Mouse (Mus musculus) heart, embryonic 15.5 days (tissue): ENCODE measurements around the gene Xpnpep2. TPM values are rescaled to one million over a fixed set of nuclear protein-coding genes. Genes with fewer than 3 reads are reported as not detected.

Source experiments
- ATAC-seq: fragments of 200-750 bp; cut with Nextera tagmentation; replicated peaks from 2 replicates; pipeline ENCODE4 v1.8.0; 2017; ENCODE audit warnings: low read depth, moderate TSS enrichment; ENCODE audit not compliant: insufficient number of reproducible peaks, insufficient read depth, low FRiP score
- H3K27ac ChIP-seq: fragments of 300-500 bp; sonication (generic); 2 replicates; pipeline ENCODE4 v1.5.1; 2015; ENCODE audit warnings: mild to moderate bottlenecking, inconsistent platforms
- H3K27me3 ChIP-seq: fragments of 300-500 bp; sonication (generic); 2 replicates; pipeline ENCODE4 v1.6.1; 2015; ENCODE audit warnings: inconsistent platforms
- H3K36me3 ChIP-seq: fragments of 300-500 bp; sonication (generic); 2 replicates; pipeline ENCODE4 v1.6.1; 2015; ENCODE audit warnings: mild to moderate bottlenecking, inconsistent platforms
- H3K4me1 ChIP-seq: fragments of 300-500 bp; sonication (generic); replicated peaks from 2 replicates; pipeline ENCODE4 v1.6.1; 2015; ENCODE audit warnings: inconsistent platforms
- H3K4me2 ChIP-seq: fragments of 300-500 bp; sonication (generic); 2 replicates; pipeline ENCODE4 v1.6.1; 2015; ENCODE audit warnings: inconsistent platforms, mild to moderate bottlenecking, moderate library complexity
- H3K4me3 ChIP-seq: fragments of 300-500 bp; sonication (generic); 2 replicates; pipeline ENCODE4 v1.5.1; 2015; ENCODE audit warnings: mild to moderate bottlenecking, inconsistent platforms
- H3K9ac ChIP-seq: fragments of 300-500 bp; sonication (generic); 2 replicates; pipeline ENCODE4 v1.6.1; 2015; ENCODE audit warnings: mild to moderate bottlenecking, inconsistent platforms
- H3K9me3 ChIP-seq: fragments of 300-500 bp; sonication (generic); replicated peaks from 2 replicates; pipeline ENCODE4 v1.6.1; 2016; ENCODE audit warnings: inconsistent platforms
- WGBS: fragments of 180-500 bp; shearing (Covaris S2); methylation state at CpG from one replicate; pipeline ENCODE4 v1.1.7; 2015; ENCODE audit warnings: mixed read lengths; 5-methylcytosine and 5-hydroxymethylcytosine counted together
- polyA plus RNA-seq: library from polyadenylated mRNA; unstranded; fragments of >200 nt; fragmentation: Nextera tagmentation; extraction: Ambion mirVana; gene quantifications from 2 replicates; pipeline ENCODE4 v1.2.1, GENCODE M21; 2015

Gene Xpnpep2
- polyA plus RNA-seq, 1 experiment from 2014 or later, result 0.49 TPM

DNA sequence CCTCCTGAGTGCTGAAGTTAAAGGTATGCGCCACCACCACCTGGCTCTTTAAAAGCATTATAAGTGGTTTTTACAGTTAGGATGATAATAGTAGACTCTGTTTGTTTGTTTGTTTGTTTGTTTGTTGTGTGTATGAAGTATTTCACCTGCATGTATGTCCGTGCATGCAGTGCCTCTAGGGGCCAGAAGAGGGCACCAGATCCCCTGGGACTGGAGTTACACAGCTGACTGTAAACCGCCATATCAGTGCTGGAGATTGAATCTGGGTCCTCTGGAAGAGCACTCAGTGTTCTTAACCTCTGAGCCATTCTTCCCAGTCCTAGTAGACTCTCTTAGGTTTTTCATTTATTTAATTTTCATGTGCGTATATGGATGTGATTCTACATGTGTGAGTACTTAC, 13.9 kb upstream of the Xpnpep2 start:
- no peak overlapping the region for H3K4me2 ChIP-seq
- ATAC-seq, result no peak
- H3K9me3 ChIP-seq, result no peaks in the 10 kb centered on the region
- 74% methylated on average over 4 of the region's 4 CpGs for WGBS
- no peaks in the 10 kb centered on the region for H3K4me1 ChIP-seq
- H3K4me3 ChIP-seq, result no peak overlapping the region
- H3K36me3 ChIP-seq, result no peaks in the 10 kb centered on the region
- H3K9ac ChIP-seq, result no peak overlapping the region
- no peak overlapping the region for H3K27ac ChIP-seq
- H3K27me3 ChIP-seq, result no peaks in the 10 kb centered on the region

GRCm38 (mm10) chrX:48096580-48096979, 11.9 kb upstream of the Xpnpep2 start:
- 70% methylated on average over 8 of the region's 8 CpGs for WGBS
- Histone ChIP-seq H3K9ac (no peak overlapping the region), H3K9me3 (no peaks in the 10 kb centered on the region), H3K4me1 (no peaks in the 10 kb centered on the region), H3K4me3 (no peak overlapping the region), H3K27me3 (no peaks in the 10 kb centered on the region), H3K27ac (no peak overlapping the region), H3K36me3 (no peaks in the 10 kb centered on the region), H3K4me2 (no peak overlapping the region)
- no peak for ATAC-seq

DNA sequence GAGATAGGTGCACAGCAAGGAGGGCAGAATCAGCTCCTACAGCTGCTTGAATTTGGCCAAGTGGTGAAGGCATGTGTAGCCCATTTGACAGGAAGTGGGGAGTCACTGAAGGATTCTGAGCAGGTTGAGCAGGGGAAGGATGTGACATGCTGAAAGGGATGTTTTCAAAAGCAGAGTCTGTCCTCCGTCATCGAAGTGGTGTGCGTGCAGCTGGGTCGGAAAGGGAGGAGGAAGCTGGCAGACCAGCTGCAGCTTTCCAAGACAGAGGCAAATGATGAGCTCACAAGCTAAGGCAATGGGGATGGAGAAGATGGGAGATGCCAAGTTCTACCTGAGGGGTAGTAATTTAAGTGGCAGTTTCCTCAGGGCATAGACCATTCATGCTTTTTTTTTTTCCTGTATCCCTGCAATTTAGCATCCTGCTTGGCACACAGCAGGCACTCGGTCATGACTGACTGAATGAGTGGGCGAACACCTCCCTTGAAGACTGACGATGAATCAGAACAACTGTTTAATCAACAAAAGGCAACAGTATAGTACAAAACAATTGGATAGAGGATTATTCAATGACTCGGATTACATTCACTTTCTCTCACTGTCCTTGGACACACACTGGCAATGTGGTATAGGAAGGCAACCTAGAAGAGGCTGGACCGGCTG, 9.9 kb upstream of the Xpnpep2 start:
- no peak for ATAC-seq
- Histone ChIP-seq H3K36me3 (no peaks in the 10 kb centered on the region), H3K9ac (no peak overlapping the region), H3K4me2 (no peak overlapping the region), H3K9me3 (no peaks in the 10 kb centered on the region), H3K27ac (no peak overlapping the region), H3K27me3 (no peaks in the 10 kb centered on the region), H3K4me3 (no peak overlapping the region), H3K4me1 (no peaks in the 10 kb centered on the region)
- WGBS, result 66% methylated on average over 9 of the region's 9 CpGs

DNA sequence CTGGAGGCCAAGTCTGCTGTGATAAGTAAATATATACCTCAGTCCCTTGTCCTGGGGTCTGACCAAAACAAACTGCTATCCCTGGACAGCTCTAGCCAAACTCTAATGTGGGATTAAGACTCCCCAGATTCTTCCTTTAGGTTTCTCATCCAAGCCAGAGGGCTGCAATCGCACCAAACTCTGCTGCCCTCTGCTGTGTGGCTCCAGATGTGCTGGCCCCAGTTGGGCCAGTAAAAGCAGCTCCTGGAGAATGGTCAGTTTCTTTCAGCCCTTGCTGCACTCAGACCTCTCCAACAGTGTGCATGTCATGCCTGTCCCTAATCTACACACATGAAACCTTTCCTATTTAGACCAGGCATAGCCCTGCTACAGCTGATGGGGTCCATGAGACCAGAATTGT, 8.7 kb upstream of the Xpnpep2 start:
- Histone ChIP-seq H3K4me1 (no peaks in the 10 kb centered on the region), H3K9me3 (no peaks in the 10 kb centered on the region), H3K27me3 (no peaks in the 10 kb centered on the region), H3K36me3 (no peaks in the 10 kb centered on the region), H3K9ac (no peak overlapping the region), H3K4me2 (no peak overlapping the region), H3K4me3 (no peak overlapping the region), H3K27ac (no peak overlapping the region)
- WGBS, result 7% methylated on average over 1 of the region's 1 CpGs
- no peak for ATAC-seq

DNA sequence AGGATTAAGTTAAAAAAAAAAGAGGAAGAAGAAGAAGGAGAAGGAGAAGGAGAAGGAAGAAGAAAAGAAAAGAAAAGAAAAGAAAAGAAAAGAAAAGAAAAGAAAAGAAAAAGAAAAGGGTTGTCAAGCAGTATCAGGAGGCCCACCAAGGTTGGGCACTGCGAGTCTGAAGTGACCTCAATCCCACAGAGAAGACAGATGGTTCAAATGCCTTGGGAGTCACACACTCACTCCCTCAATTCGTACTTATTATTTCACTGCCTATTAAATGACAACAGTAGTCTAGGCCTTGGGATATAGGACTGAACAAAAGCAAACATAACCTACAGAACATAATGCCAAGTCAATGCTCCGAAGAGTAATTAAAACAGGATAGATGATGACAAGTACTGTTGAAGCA, 5.3 kb upstream of the Xpnpep2 start:
- H3K27ac ChIP-seq, result no peak overlapping the region
- no peaks in the 10 kb centered on the region for H3K4me1 ChIP-seq
- H3K9ac ChIP-seq, result no peak overlapping the region
- no peak overlapping the region for H3K4me2 ChIP-seq
- ATAC-seq, result no peak
- no peaks in the 10 kb centered on the region for H3K9me3 ChIP-seq
- no peak overlapping the region for H3K4me3 ChIP-seq
- 76% methylated on average over 3 of the region's 3 CpGs for WGBS
- no peaks in the 10 kb centered on the region for H3K27me3 ChIP-seq
- H3K36me3 ChIP-seq, result no peaks in the 10 kb centered on the region

DNA sequence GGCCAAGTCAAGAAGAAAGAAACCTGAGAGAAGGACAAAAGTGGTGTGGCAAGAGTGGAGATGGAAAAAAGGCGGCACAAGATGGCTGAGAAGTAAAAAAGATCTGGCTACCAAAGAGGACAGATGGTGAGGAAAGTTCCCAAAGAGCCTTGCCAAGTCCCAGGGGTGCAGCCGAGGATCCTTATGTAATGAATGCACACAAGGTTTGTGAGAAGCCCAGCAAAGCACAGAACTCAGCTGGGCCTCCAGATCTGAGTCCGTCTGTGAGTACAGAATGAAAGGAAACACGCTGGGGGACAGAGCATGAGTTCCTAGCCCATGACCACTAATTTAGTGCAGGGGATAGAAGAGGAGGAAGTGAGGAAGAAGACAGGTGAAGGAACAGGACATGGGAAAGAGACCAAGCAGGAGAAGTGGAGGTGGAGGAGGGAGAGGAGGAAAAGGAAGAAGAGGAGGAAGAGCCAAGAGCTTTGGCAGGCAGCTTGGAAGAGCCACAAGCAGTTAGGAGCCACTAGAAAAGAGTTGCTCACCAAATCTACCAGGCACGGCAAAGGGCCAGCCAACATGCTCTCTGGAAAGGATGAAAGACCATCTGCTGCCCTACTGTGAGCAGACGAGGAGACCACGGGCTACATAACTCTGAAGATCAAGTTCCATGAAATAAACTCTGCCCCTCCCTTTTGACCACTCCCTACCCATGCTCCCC, 3.6 kb upstream of the Xpnpep2 start:
- Histone ChIP-seq H3K27ac (no peak overlapping the region), H3K9ac (no peak overlapping the region), H3K4me2 (no peak overlapping the region), H3K9me3 (no peaks in the 10 kb centered on the region), H3K36me3 (no peaks in the 10 kb centered on the region), H3K4me3 (no peak overlapping the region), H3K4me1 (no peaks in the 10 kb centered on the region), H3K27me3 (no peaks in the 10 kb centered on the region)
- no peak for ATAC-seq
- 82% methylated on average over 7 of the region's 7 CpGs for WGBS

- no peak overlapping the region for H3K27ac ChIP-seq
- no peak overlapping the region for H3K9ac ChIP-seq
- no peak overlapping the region for H3K4me3 ChIP-seq
- no peak overlapping the region for H3K4me2 ChIP-seq
- no peaks in the 10 kb centered on the region for H3K27me3 ChIP-seq
- WGBS, result 43% methylated on average over 3 of the region's 3 CpGs
- H3K9me3 ChIP-seq, result no peaks in the 10 kb centered on the region
- H3K4me1 ChIP-seq, result no peaks in the 10 kb centered on the region
- no peak for ATAC-seq
- no peaks in the 10 kb centered on the region for H3K36me3 ChIP-seq
Observed at GRCm38 (mm10) chrX:48106226-48106625, 2.3 kb upstream of the Xpnpep2 start.

DNA sequence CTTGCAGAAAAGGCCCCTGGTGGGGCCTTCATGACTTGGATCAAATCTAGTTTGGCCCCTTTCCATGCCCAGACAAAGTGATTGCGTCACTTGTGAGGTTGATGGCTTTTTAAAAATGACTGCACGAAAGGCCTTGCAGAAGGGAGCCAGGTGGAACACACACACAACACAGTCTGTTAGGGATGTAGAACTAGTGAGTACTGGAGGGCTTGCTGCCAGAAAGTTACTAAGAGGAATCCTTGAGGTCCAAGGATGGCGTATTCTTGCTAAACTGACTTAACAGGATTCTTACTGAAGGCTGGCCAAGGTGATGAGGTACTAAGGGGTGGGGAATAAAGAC, 761 bp downstream of the Xpnpep2 start:
- WGBS, result 64% methylated on average over 3 of the region's 3 CpGs
- H3K4me1 ChIP-seq, result no peaks in the 10 kb centered on the region
- H3K9ac ChIP-seq, result no peak overlapping the region
- no peaks in the 10 kb centered on the region for H3K27me3 ChIP-seq
- no peak for ATAC-seq
- no peaks in the 10 kb centered on the region for H3K36me3 ChIP-seq
- no peak overlapping the region for H3K4me3 ChIP-seq
- H3K27ac ChIP-seq, result no peak overlapping the region
- no peaks in the 10 kb centered on the region for H3K9me3 ChIP-seq
- H3K4me2 ChIP-seq, result no peak overlapping the region

DNA sequence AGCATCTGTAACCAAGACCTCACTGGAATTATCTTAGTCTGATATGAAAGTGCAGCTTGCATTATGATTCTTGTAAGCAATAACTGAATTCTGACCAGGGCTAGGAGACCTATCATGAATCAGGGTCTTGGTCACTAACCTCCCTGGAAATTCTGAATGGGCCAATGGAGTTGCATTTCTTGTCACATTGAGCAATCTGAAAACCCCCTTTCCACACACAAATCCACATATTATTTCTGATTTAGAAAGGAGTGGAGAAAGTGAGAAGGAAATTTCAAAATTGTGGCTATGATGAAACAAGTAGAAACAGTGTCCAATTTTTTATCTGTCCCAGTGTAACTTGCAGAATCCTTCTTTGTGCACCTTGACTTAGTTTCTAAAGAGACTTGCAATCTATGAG, 10.8 kb downstream of the Xpnpep2 start:
- ATAC-seq, result no peak
- no peak overlapping the region for H3K4me2 ChIP-seq
- H3K36me3 ChIP-seq, result no peaks in the 10 kb centered on the region
- no peaks in the 10 kb centered on the region for H3K9me3 ChIP-seq
- no peak overlapping the region for H3K27ac ChIP-seq
- H3K4me3 ChIP-seq, result no peak overlapping the region
- no peak overlapping the region for H3K9ac ChIP-seq
- H3K4me1 ChIP-seq, result no peaks in the 10 kb centered on the region; the same call in 1 of the 2 replicates
- peaks cover 10% of the 10 kb centered on the region for H3K27me3 ChIP-seq

DNA sequence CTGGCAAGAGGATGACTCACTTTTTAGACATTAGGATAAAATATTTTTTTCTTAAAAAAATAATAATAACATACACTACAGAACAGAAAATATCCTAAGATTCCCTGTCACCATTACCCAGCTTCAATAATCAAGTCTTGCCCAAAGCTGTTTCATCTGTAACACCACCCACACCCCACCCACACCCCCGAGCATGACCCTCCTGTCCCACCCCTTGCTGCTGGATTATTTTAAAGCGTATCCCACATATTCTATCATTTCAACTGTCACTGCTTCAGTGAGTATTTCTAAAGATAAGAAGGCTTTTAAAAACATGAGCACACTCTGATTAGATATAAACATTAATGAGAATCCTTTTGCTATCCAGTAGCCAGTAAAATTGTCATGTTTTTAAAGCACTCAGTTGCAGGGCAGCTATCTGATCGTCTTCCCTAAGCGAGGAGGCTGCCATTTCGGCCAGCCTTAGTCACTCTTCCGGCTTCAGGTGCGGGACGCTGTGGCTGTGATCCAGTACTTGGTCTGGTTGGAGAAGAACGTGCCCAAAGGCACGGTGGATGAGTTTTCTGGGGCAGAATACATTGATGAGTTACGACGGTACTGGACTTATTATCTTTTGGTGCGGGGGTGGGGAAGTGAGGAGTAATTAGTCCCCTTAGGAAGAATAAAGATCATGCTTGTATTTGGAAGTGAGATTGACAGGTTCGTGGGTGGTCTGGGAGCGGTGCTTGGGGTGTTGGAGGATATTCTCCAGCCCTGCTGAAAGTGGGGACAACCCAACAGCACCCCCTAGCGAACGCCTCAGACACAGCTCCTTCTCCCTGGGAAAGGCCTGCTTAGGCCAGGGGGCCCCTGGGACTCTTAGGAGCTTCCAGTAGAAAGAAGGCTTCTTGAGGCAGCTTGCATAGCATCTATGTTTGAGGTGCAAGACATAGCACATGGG, 15.9 kb downstream of the Xpnpep2 start:
- ATAC-seq, result peak; percentile 66
- 19% methylated on average over 17 of the region's 17 CpGs for WGBS
- H3K4me3 ChIP-seq, result peak overlapping the region; percentile 17; the same call in 1 of the 2 replicates

GRCm38 (mm10) chrX:48126903-48127476, 18.5 kb downstream of the Xpnpep2 start:
- Histone ChIP-seq H3K27me3 (0 out of 2 replicates have a peak, but pooled peaks cover 9% of the 10 kb centered on the region), H3K36me3 (no peaks in the 10 kb centered on the region), H3K4me2 (no peak overlapping the region), H3K4me3 (no peak overlapping the region), H3K9ac (no peak overlapping the region), H3K4me1 (peaks cover 3% of the 10 kb centered on the region; the same call in 1 of the 2 replicates), H3K27ac (no peak overlapping the region), H3K9me3 (no peaks in the 10 kb centered on the region)
- WGBS, result 76% methylated on average over 6 of the region's 6 CpGs
- ATAC-seq, result no peak

More for the DNA sequence above, 15.9 kb downstream of the Xpnpep2 start:
- peak overlapping the region; percentile 52 for H3K4me2 ChIP-seq
- peaks cover 3% of the 10 kb centered on the region; the same call in 1 of the 2 replicates for H3K4me1 ChIP-seq
- H3K36me3 ChIP-seq, result no peaks in the 10 kb centered on the region
- H3K9ac ChIP-seq, result no peak overlapping the region
- H3K27ac ChIP-seq, result no peak overlapping the region
- no peaks in the 10 kb centered on the region for H3K9me3 ChIP-seq
- peaks cover 9% of the 10 kb centered on the region; the same call in 1 of the 2 replicates for H3K27me3 ChIP-seq
